Mouse (Mus musculus) testis, adult 2 months (tissue): ENCODE measurements around the gene Cd300lf. TPM values are rescaled to one million over a fixed set of nuclear protein-coding genes. Genes with fewer than 3 reads are reported as not detected.

ENCODE experiments used
- H3K27ac ChIP-seq: fragments of 200-500 bp; 2 replicates; pipeline ENCODE4 v1.5.1; 2012; ENCODE audit warnings: low read depth, low read length; ENCODE audit not compliant: control insufficient read depth, insufficient read depth
- H3K27me3 ChIP-seq: fragments of 200-500 bp; 2 replicates; pipeline ENCODE4 v1.6.1; 2012; ENCODE audit warnings: mild to moderate bottlenecking, low read length, moderate library complexity; ENCODE audit not compliant: control insufficient read depth, insufficient read depth
- H3K36me3 ChIP-seq: fragments of 200-500 bp; 2 replicates; pipeline ENCODE4 v1.6.1; 2012; ENCODE audit warnings: mild to moderate bottlenecking, low read length; ENCODE audit not compliant: control insufficient read depth, insufficient read depth
- H3K4me1 ChIP-seq: fragments of 200-500 bp; 2 replicates; pipeline ENCODE4 v1.6.1; 2012; ENCODE audit warnings: low read length; ENCODE audit not compliant: control insufficient read depth, insufficient read depth
- H3K4me3 ChIP-seq: fragments of 200-500 bp; 2 replicates; pipeline ENCODE4 v1.5.1; 2012; ENCODE audit warnings: low read depth, mild to moderate bottlenecking, low read length, moderate library complexity, mixed read lengths; ENCODE audit not compliant: control insufficient read depth
- CTCF ChIP-seq: fragments of 200-500 bp; IDR thresholded peaks from 2 replicates; pipeline ENCODE4 v1.5.1; 2012; ENCODE audit warnings: low read depth, mild to moderate bottlenecking, inconsistent platforms, low read length, moderate library complexity; ENCODE audit not compliant: control insufficient read depth, insufficient read depth, insufficient replicate concordance
- POLR2A ChIP-seq: fragments of 200-500 bp; IDR thresholded peaks from 2 replicates; pipeline ENCODE4 v1.6.1; 2012; ENCODE audit warnings: low read depth, mild to moderate bottlenecking, inconsistent platforms, low read length, moderate library complexity; ENCODE audit not compliant: control insufficient read depth
- polyA plus RNA-seq: library from polyadenylated mRNA; depleted of rRNA; stranded (reverse); fragments of >200 nt; gene quantifications from 2 replicates; pipeline ENCODE4 v1.2.3, GENCODE M21; 2012

Cd300lf gene
- polyA plus RNA-seq, 1 experiment: 0.09 TPM

- Histone ChIP-seq H3K27ac (no peak overlapping the region), H3K36me3 (no peaks in the 10 kb centered on the region), H3K4me3 (no peak overlapping the region), H3K4me1 (peaks cover 4% of the 10 kb centered on the region; the same call in 1 of the 2 replicates), H3K27me3 (no peaks in the 10 kb centered on the region)
- TF ChIP-seq POLR2A (no peak), CTCF (no peak)
Observed at GRCm38 (mm10) chr11:115104769-115105563, 28.8 kb downstream of the Cd300lf start.

- TF ChIP-seq POLR2A (no peak), CTCF (no peak)
- Histone ChIP-seq H3K4me3 (no peak overlapping the region; the same call in 1 of the 2 replicates), H3K36me3 (no peaks in the 10 kb centered on the region), H3K4me1 (peaks cover 4% of the 10 kb centered on the region; the same call in 1 of the 2 replicates), H3K27me3 (no peaks in the 10 kb centered on the region), H3K27ac (no peak overlapping the region)
Observed at GRCm38 (mm10) chr11:115103470-115104413, 30.1 kb downstream of the Cd300lf start.

GRCm38 (mm10) chr11:115102116-115102515, 31.7 kb downstream of the Cd300lf start:
- Histone ChIP-seq H3K27ac (no peak overlapping the region), H3K27me3 (no peaks in the 10 kb centered on the region), H3K4me1 (peaks cover 4% of the 10 kb centered on the region; the same call in 1 of the 2 replicates), H3K4me3 (no peak overlapping the region), H3K36me3 (no peaks in the 10 kb centered on the region)
- TF ChIP-seq CTCF (no peak), POLR2A (no peak)

- peaks cover 4% of the 10 kb centered on the region; the same call in 1 of the 2 replicates for H3K4me1 ChIP-seq
- no peaks in the 10 kb centered on the region for H3K27me3 ChIP-seq
- no peaks in the 10 kb centered on the region for H3K36me3 ChIP-seq
- H3K27ac ChIP-seq: no peak overlapping the region
- no peak for TF ChIP-seq CTCF
- TF ChIP-seq POLR2A: no peak
- H3K4me3 ChIP-seq: no peak overlapping the region
Observed at GRCm38 (mm10) chr11:115101615-115102051, 32.2 kb downstream of the Cd300lf start.

GRCm38 (mm10) chr11:115100741-115101140, 33.1 kb downstream of the Cd300lf start:
- Histone ChIP-seq H3K27me3 (no peaks in the 10 kb centered on the region), H3K27ac (no peak overlapping the region), H3K4me3 (no peak overlapping the region), H3K4me1 (peaks cover 4% of the 10 kb centered on the region; the same call in 1 of the 2 replicates), H3K36me3 (no peaks in the 10 kb centered on the region)
- TF ChIP-seq CTCF: no peak
- no peak for TF ChIP-seq POLR2A

GRCm38 (mm10) chr11:115100032-115100621, 33.7 kb downstream of the Cd300lf start:
- peaks cover 4% of the 10 kb centered on the region; the same call in 1 of the 2 replicates for H3K4me1 ChIP-seq
- H3K27me3 ChIP-seq: no peaks in the 10 kb centered on the region
- H3K27ac ChIP-seq: no peak overlapping the region
- H3K4me3 ChIP-seq: no peak overlapping the region
- TF ChIP-seq POLR2A (no peak), CTCF (no peak)
- no peaks in the 10 kb centered on the region for H3K36me3 ChIP-seq

GRCm38 (mm10) chr11:115099241-115099840, 34.5 kb downstream of the Cd300lf start:
- TF ChIP-seq POLR2A (no peak), CTCF (no peak)
- Histone ChIP-seq H3K27ac (no peak overlapping the region), H3K4me1 (peaks cover 4% of the 10 kb centered on the region; the same call in 1 of the 2 replicates), H3K27me3 (no peaks in the 10 kb centered on the region), H3K4me3 (no peak overlapping the region), H3K36me3 (no peaks in the 10 kb centered on the region)
